In the genomic region with DNA sequence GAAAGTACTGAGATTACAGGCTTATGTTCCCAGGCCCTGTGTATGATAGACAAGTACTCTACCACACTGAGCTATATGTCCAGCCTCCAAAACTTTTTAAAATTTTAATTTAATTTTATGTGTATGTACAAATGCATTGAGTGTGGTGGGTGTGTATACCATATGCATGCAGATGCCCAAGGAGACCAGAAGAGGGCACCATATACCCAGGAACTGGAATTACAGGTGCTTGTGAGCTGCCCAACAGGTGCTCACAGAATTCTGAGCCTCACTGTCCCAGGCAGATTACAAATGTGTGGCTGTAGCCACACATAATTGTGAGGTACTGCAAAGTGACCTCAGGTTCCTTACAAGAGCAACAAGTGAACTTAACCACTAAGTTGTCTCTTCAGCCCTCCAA, we compare ENCODE assay signal across 17 mouse cellular contexts. TPM values are rescaled to one million over a fixed set of nuclear protein-coding genes. Genes with fewer than 3 reads are reported as not detected.
DNase-seq lines count a peak whose midpoint lies in the region; ATAC-seq and TF ChIP-seq lines count a peak whose summit lies in the region.
"Had no signal": no experiment of that assay in that cellular context is flagged by ENCODE, and none has a peak within 500 bp of the region (broad histone marks: within the 10 kb centered on the region; RNA-seq: fewer than 3 reads in every experiment).

No protein-coding gene starts in this region.

- H3K9me3 ChIP-seq in intestine, postnatal 0 days (ENCODE audit: control insufficient read depth) = no peaks in the 10 kb centered on the region
- no peaks in the 10 kb centered on the region for H3K9me3 ChIP-seq in intestine, embryonic 15.5 days
- no peaks in the 10 kb centered on the region for H3K9me3 ChIP-seq in ES-E14 (ENCODE audit: control insufficient read depth, insufficient read depth, low read depth, low read length)
- no peaks in the 10 kb centered on the region for H3K9me3 ChIP-seq in hindbrain, embryonic 16.5 days (ENCODE audit: control insufficient read depth, low read length)
- H3K9me3 ChIP-seq: limb, embryonic 13.5 days; megakaryocyte, embryonic 14.5 days; neural tube, embryonic 13.5 days had no signal

- in situ Hi-C loops in ES-E14 (cut with MboI; ENCODE audit: low sequenced_read_pairs in 2 of 2, unreplicated experiment in 2 of 2) = loop anchor here in 1 of 2 experiments (5.0 kb wide), 1 partner anchor 76 kb away; no protein-coding TSS in a partner anchor

- no peaks in the 10 kb centered on the region for H3K4me1 ChIP-seq in intestine, postnatal 0 days (replicated peaks; ENCODE audit: control insufficient read depth, insufficient read depth, low read length)
- H3K4me1 ChIP-seq in intestine, embryonic 15.5 days (replicated peaks) = no peaks in the 10 kb centered on the region
- H3K4me1 ChIP-seq in ES-E14 (ENCODE audit: control insufficient read depth in 2 of 2, insufficient read depth in 2 of 2, low read length in 2 of 2, poor library complexity in 1 of 2) = no peaks in the 10 kb centered on the region
- no peaks in the 10 kb centered on the region for H3K4me1 ChIP-seq in hindbrain, embryonic 16.5 days (ENCODE audit: control insufficient read depth, insufficient read depth, low read depth, low read length)
- H3K4me1 ChIP-seq: megakaryocyte, embryonic 14.5 days; neural tube, embryonic 13.5 days had no signal

- H3K4me2 ChIP-seq in intestine, postnatal 0 days (replicated peaks; ENCODE audit: low read depth) = no peak overlapping the region
- H3K4me2 ChIP-seq in intestine, embryonic 15.5 days (replicated peaks) = no peak overlapping the region
- no peak overlapping the region for H3K4me2 ChIP-seq in hindbrain, embryonic 16.5 days (ENCODE audit: low read length)
- H3K4me2 ChIP-seq: limb, embryonic 13.5 days; neural tube, embryonic 13.5 days had no signal

- H3K4me3 ChIP-seq in intestine, postnatal 0 days (ENCODE audit: low read depth, low read length) = no peak overlapping the region
- H3K4me3 ChIP-seq in intestine, embryonic 15.5 days (replicated peaks) = no peak overlapping the region
- H3K4me3 ChIP-seq in ES-E14 (ENCODE audit: insufficient read depth in 1 of 2, low read depth in 1 of 2, low read length in 2 of 2, poor library complexity in 1 of 2, severe bottlenecking in 1 of 2) = no peak overlapping the region
- no peak overlapping the region for H3K4me3 ChIP-seq in hindbrain, embryonic 16.5 days (ENCODE audit: low read length)
- H3K4me3 ChIP-seq: limb, embryonic 13.5 days; megakaryocyte, embryonic 14.5 days; neural tube, embryonic 13.5 days had no signal

- peak; percentile 51 for TF ChIP-seq CTCF in intestine, postnatal 0 days (IDR thresholded peaks at IDR 0.05; ENCODE audit: low read depth)

- peak; percentile 16 for DNase-seq in 416B (ENCODE audit: low read depth)
- DNase-seq in ES-E14 (ENCODE audit: low read depth, low spot score) = peak; percentile 28
- DNase-seq in frontal cortex, postnatal 10 days (ENCODE audit: low spot score in 2 of 2) = no peak
- no peak for DNase-seq in lung, postnatal 4 days
- DNase-seq: cerebellum, postnatal 25 days; kidney, postnatal 36 days; thymus, postnatal 4 days had no signal

- H3K27ac ChIP-seq in intestine, postnatal 0 days (ENCODE audit: low read depth, low read length) = no peak overlapping the region
- H3K27ac ChIP-seq in intestine, embryonic 15.5 days = no peak overlapping the region
- no peak overlapping the region for H3K27ac ChIP-seq in ES-E14 (ENCODE audit: insufficient read depth, low read depth, low read length, poor library complexity, severe bottlenecking)
- H3K27ac ChIP-seq in hindbrain, embryonic 16.5 days (ENCODE audit: low read depth, low read length) = no peak overlapping the region
- H3K27ac ChIP-seq: limb, embryonic 13.5 days; neural tube, embryonic 13.5 days had no signal

- no peak overlapping the region for H3K9ac ChIP-seq in intestine, postnatal 0 days (ENCODE audit: low read depth, low read length)
- no peak overlapping the region for H3K9ac ChIP-seq in intestine, embryonic 15.5 days
- no peak overlapping the region for H3K9ac ChIP-seq in ES-E14 (ENCODE audit: insufficient read depth, low read depth, low read length, poor library complexity, severe bottlenecking)
- H3K9ac ChIP-seq in hindbrain, embryonic 16.5 days (ENCODE audit: low read depth, low read length) = no peak overlapping the region
- H3K9ac ChIP-seq: limb, embryonic 13.5 days; neural tube, embryonic 13.5 days had no signal

- H3K27me3 ChIP-seq in intestine, postnatal 0 days (replicated peaks; ENCODE audit: control insufficient read depth, insufficient read depth, low read length) = no peaks in the 10 kb centered on the region
- no peaks in the 10 kb centered on the region for H3K27me3 ChIP-seq in intestine, embryonic 15.5 days (replicated peaks)
- H3K27me3 ChIP-seq in hindbrain, embryonic 16.5 days (replicated peaks; ENCODE audit: control insufficient read depth, insufficient read depth, low read length) = no peaks in the 10 kb centered on the region
- H3K27me3 ChIP-seq: limb, embryonic 13.5 days; megakaryocyte, embryonic 14.5 days; neural tube, embryonic 13.5 days had no signal

- peaks cover 72% of the 10 kb centered on the region for H3K36me3 ChIP-seq in intestine, postnatal 0 days (ENCODE audit: control insufficient read depth, insufficient read depth)
- H3K36me3 ChIP-seq in intestine, embryonic 15.5 days = peaks cover 42% of the 10 kb centered on the region
- H3K36me3 ChIP-seq in ES-E14 (ENCODE audit: control insufficient read depth, insufficient read depth, low read length, poor library complexity, severe bottlenecking) = peaks cover 49% of the 10 kb centered on the region
- peaks cover 49% of the 10 kb centered on the region for H3K36me3 ChIP-seq in hindbrain, embryonic 16.5 days (ENCODE audit: control insufficient read depth, insufficient read depth, low read length)

- no peak for ATAC-seq in intestine, postnatal 0 days
- ATAC-seq in intestine, embryonic 15.5 days = no peak
- ATAC-seq in common myeloid progenitor, adult 5-6 weeks (replicated peaks; ENCODE audit: low read depth, poor library complexity, severe bottlenecking) = 0 out of 2 replicates have a peak, but pooled peaks have one; percentile 47
- ATAC-seq in hindbrain, embryonic 16.5 days = no peak

TF ChIP-seq in ES-E14, 5 proteins besides CTCF, POLR2A, EP300 and RAD21:
- TF ChIP-seq ZNF384 (IDR thresholded peaks at IDR 0.05; ENCODE audit: low read depth, low read length) = no peak
- TF ChIP-seq ZC3H11A (IDR thresholded peaks at IDR 0.05; ENCODE audit: borderline replicate concordance, low read depth, low read length) = no peak

RNA-seq across cellular contexts. Expression of a gene that starts 18.1 kb away (rescaled TPM):
- polyA plus RNA-seq in intestine, postnatal 0 days (2015; fragmentation: Nextera tagmentation; extraction: Ambion mirVana) = 0.22 and 0.52 TPM in 2 replicates
- 0.55 TPM in 1 of 2 replicates, not detected in the other for polyA plus RNA-seq in intestine, embryonic 15.5 days (2015; fragmentation: Nextera tagmentation; extraction: Ambion mirVana)
- 1.0 TPM in 1 of 2 replicates, not detected in the other for total RNA-seq in ES-E14 (2012; rRNA removed)
- not detected in 2 replicates for total RNA-seq in common myeloid progenitor, adult 5-6 weeks (2017)
- 14.9 and 19.5 TPM in 2 replicates for polyA plus RNA-seq in hindbrain, embryonic 16.5 days (2015; fragmentation: Nextera tagmentation; extraction: Ambion mirVana)
- polyA plus RNA-seq: forebrain, embryonic 11.5 days; hindbrain, embryonic 11.5 days; limb, embryonic 13.5 days had no signal

RNA-seq across cellular contexts. Expression of a gene that starts 27.0 kb away (rescaled TPM):
- polyA plus RNA-seq in intestine, postnatal 0 days (2015; fragmentation: Nextera tagmentation; extraction: Ambion mirVana) = 50.9 and 56.0 TPM in 2 replicates
- 155 and 156 TPM in 2 replicates for polyA plus RNA-seq in intestine, embryonic 15.5 days (2015; fragmentation: Nextera tagmentation; extraction: Ambion mirVana)
- total RNA-seq in ES-E14 (2012; rRNA removed) = 161 and 198 TPM in 2 replicates
- total RNA-seq in common myeloid progenitor, adult 5-6 weeks (2017) = 143 and 191 TPM in 2 replicates
- polyA plus RNA-seq in hindbrain, embryonic 16.5 days (2015; fragmentation: Nextera tagmentation; extraction: Ambion mirVana) = 127 and 140 TPM in 2 replicates

RNA-seq across cellular contexts. Expression of a gene that starts 27.2 kb away (rescaled TPM):
- polyA plus RNA-seq in intestine, postnatal 0 days (2015; fragmentation: Nextera tagmentation; extraction: Ambion mirVana) = 0.20 and 0.50 TPM in 2 replicates
- polyA plus RNA-seq in intestine, embryonic 15.5 days (2015; fragmentation: Nextera tagmentation; extraction: Ambion mirVana) = 0.45 and 0.78 TPM in 2 replicates
- 0.48 and 1.1 TPM in 2 replicates for total RNA-seq in ES-E14 (2012; rRNA removed)
- not detected in 2 replicates for total RNA-seq in common myeloid progenitor, adult 5-6 weeks (2017)
- polyA plus RNA-seq in hindbrain, embryonic 16.5 days (2015; fragmentation: Nextera tagmentation; extraction: Ambion mirVana) = 2.2 and 2.5 TPM in 2 replicates

RNA-seq across cellular contexts. Expression of a gene that starts 31.2 kb away (rescaled TPM):
- polyA plus RNA-seq in intestine, postnatal 0 days (2015; fragmentation: Nextera tagmentation; extraction: Ambion mirVana) = not detected in 2 replicates
- not detected in 2 replicates for polyA plus RNA-seq in intestine, embryonic 15.5 days (2015; fragmentation: Nextera tagmentation; extraction: Ambion mirVana)
- total RNA-seq in ES-E14 (2012; rRNA removed) = not detected in 2 replicates
- not detected in 2 replicates for total RNA-seq in common myeloid progenitor, adult 5-6 weeks (2017)
- polyA plus RNA-seq in hindbrain, embryonic 16.5 days (2015; fragmentation: Nextera tagmentation; extraction: Ambion mirVana) = not detected in 2 replicates
- total RNA-seq: heart, adult 8-10 months had no signal
- polyA plus RNA-seq: forebrain, embryonic 11.5 days; hindbrain, embryonic 11.5 days; limb, embryonic 13.5 days; neural tube, embryonic 13.5 days had no signal

RNA-seq across cellular contexts. Expression of a gene that starts 34.3 kb away (rescaled TPM):
- polyA plus RNA-seq in intestine, postnatal 0 days (2015; fragmentation: Nextera tagmentation; extraction: Ambion mirVana) = 16.1 and 18.8 TPM in 2 replicates
- polyA plus RNA-seq in intestine, embryonic 15.5 days (2015; fragmentation: Nextera tagmentation; extraction: Ambion mirVana) = 33.8 and 38.6 TPM in 2 replicates
- total RNA-seq in ES-E14 (2012; rRNA removed) = 74.8 and 77.1 TPM in 2 replicates
- total RNA-seq in common myeloid progenitor, adult 5-6 weeks (2017) = not detected in 2 replicates
- polyA plus RNA-seq in hindbrain, embryonic 16.5 days (2015; fragmentation: Nextera tagmentation; extraction: Ambion mirVana) = 27.6 and 29.8 TPM in 2 replicates

Comparison
In these comparisons a context has a peak if more than half of its experiments do, and no peak if none do; other contexts are left out.
1. DNase-seq: peak in 416B (single experiment) and ES-E14 (single experiment); none in frontal cortex, postnatal 10 days (0 of 2) and lung, postnatal 4 days (0 of 2).
2. RNA of a gene that starts 18.1 kb away (polyA plus RNA-seq): 14.9 to 19.5 TPM in hindbrain, embryonic 16.5 days; 0.55 TPM in intestine, embryonic 15.5 days and 0.22 to 0.52 TPM in intestine, postnatal 0 days; every median in the first group is over 10 times any median in the second.